Mouse (Mus musculus): ENCODE measurements at regions not wholly inside any gene's neighbourhood (a gene's known extent, or its start where the extent isn't known, plus 50 kb on each side); places are given as distances from the start of the nearest gene placed in this dataset.
A peak's percentile ranks its signal among the peaks of the same experiment; 100 is the strongest.

GRCm38 (mm10) chr9:43930476-43930875 lies 112.7 kb upstream of the Thy1 start:
- DNase-seq (ENCODE audit: low spot score) = no peak

DNA sequence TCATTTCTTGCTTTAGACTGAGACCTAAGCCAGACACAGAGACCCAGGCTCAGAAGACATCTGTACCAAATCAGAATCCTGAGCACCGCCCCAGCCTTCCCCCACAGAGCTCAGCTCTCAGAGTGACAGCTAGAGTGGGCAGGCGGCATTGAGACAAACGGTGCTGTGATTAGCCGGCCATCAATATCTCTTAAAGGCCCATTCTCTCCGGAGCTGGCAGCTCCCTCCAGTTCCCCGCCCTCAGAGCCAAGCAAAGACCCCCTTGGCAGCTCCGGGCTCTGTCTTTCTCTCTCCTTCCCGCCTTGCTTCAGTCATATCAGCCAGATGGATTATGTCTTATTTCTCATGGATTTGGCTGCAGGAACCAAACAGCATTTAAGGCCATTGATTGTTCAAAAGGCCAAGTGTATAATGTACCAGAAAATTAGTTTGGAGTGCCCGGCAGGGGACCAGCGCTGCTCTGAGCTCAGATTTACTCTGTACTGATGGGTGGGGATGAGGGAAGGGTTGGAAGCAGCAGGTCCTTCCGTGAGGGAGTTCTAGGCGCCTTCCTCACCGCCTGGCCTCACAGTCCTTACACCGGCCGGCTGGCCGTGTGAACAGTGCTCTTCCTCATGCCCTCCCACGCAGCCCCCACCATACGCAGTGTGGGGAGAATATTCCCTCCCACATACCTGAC lies 109.0 kb upstream of the Thy1 start:
- DNase-seq (ENCODE audit: low spot score) = no peak

DNA sequence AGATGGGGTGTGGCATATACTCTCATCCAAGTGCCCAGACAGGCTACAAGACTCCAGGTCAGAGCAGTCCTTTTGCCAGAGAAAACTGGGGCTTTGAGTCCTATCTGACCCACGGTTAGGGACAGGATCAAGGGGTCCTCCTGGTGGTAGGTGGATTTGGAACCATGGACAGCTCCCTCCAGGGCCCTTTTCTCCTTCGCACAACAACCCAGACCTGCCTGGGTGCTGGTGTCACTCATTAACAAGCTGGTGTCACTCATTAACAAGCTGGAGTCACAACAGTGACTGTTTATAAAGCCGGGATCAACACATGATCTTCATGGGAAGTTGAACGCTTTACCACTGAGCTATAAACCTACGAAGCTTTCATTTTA lies 108.5 kb upstream of the Thy1 start:
- DNase-seq (ENCODE audit: low spot score) = no peak

GRCm38 (mm10) chr9:43939336-43939735 lies 103.8 kb upstream of the Thy1 start:
- no peak for DNase-seq (ENCODE audit: low spot score)

GRCm38 (mm10) chr9:43942147-43942546 lies 101.0 kb upstream of the Thy1 start:
- DNase-seq (ENCODE audit: low spot score) = no peak

DNA sequence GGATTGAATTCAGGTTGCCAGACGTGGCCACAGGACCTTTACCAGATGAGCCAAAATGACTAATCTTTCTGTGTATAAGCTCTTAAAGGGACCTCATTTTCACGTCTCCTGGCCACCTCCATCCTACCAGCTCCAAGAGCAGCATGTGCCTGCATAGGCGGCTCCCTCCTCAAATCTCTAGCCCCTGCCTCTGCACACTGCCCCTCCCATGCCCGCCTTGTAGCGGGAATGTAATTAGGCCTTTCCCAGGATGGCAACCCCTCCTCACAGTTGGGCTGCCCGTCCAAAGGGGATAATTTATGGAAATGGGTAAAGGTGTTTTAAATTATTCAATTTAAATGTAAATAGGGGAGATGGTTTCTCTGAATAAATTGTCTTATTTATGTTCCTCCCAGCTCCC lies 99.7 kb upstream of the Thy1 start:
- no peak for DNase-seq (ENCODE audit: low spot score)

- peak; percentile 68 for DNase-seq (ENCODE audit: low spot score)
These were observed 98.1 kb upstream of the Thy1 start for GRCm38 (mm10) chr9:43944816-43945741.

GRCm38 (mm10) chr9:43945997-43946649 lies 97.1 kb upstream of the Thy1 start:
- no peak for DNase-seq (ENCODE audit: low spot score)

DNA sequence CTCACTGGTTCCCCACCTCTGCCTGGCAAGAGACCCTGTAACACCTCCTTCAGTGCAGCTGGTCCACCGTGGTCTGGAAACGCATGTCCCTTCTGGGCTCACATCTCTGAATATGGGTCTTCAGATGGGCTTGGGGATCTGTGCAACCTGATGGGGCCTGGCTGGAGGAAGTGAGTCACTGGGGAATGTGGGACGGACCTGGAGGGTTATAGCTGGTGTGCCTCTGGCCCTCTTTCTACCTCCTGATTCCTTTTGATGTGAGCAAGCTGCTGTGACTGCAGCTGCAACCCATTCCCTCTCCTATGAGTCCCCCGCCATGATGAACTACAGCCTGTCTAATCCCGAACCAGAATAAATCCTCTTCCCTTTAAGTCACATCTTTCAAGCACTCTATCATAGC lies 96.1 kb upstream of the Thy1 start:
- DNase-seq (ENCODE audit: low spot score) = no peak

GRCm38 (mm10) chr9:43947490-43948150 lies 95.6 kb upstream of the Thy1 start:
- DNase-seq (ENCODE audit: low spot score) = no peak

GRCm38 (mm10) chr9:43953128-43953527 lies 90.1 kb upstream of the Thy1 start:
- DNase-seq (ENCODE audit: low spot score) = peak; percentile 28

DNA sequence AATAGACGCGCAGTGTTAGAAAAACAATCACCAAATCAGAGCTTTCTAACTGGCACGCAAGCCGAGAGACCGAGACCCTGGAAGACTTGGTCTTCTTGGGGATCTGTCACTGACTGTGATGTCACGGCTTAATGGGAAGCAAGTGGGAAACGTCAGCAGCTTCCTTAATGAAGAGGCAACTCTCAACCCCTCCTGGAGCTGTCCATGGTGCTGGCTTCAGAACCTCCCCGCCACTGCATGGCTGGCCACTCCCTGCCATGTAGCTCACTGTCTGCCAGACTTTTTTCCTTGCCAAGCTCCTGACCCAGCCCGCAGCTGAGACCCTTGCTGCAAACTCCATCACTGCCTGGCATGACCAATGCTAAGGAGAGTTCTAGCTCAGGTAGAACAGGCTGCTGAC lies 83.6 kb upstream of the Thy1 start:
- peak; percentile 60 for DNase-seq (ENCODE audit: low spot score)

- no peak for DNase-seq (ENCODE audit: low spot score)
These were observed 81.8 kb upstream of the Thy1 start for GRCm38 (mm10) chr9:43961431-43961830.

DNA sequence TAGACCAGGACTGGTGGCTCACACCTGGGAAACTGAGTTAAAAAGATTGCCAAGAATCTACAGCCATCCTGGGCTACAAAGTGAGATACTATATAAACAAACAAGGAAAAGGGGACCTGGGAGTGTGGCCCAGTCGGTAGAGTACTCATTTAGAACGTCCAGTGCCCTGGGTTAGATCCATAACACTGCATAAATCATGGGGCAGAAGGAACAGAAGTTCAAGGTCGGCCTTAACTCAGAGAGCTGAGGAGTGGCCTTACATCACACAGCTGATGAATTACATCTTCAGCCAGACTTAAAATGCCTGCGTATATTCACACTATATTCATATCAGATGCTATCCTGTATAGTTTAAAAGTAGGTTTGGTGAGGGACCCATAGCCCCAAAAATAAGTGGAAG lies 78.0 kb upstream of the Thy1 start:
- no peak for DNase-seq (ENCODE audit: low spot score)

DNA sequence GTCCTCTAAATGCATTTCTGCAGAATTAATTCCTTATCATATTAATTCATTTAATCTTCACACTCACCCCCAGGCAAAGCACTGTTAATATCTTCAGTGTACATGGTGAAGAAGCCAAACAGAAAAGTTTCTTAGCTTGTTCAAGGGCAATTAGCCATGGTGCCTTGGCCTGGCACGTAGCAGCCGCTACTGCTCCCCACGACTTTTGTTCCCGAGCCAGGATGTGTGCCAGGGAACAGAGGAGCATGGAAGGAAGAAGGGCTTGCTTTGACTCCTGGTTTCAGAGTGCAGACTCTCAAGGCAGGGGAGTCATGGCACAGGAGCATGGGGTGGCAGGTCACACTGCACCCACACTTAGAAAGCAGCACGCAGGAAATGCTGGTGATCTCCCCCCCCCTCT lies 77.4 kb upstream of the Thy1 start:
- no peak for DNase-seq (ENCODE audit: low spot score)

DNA sequence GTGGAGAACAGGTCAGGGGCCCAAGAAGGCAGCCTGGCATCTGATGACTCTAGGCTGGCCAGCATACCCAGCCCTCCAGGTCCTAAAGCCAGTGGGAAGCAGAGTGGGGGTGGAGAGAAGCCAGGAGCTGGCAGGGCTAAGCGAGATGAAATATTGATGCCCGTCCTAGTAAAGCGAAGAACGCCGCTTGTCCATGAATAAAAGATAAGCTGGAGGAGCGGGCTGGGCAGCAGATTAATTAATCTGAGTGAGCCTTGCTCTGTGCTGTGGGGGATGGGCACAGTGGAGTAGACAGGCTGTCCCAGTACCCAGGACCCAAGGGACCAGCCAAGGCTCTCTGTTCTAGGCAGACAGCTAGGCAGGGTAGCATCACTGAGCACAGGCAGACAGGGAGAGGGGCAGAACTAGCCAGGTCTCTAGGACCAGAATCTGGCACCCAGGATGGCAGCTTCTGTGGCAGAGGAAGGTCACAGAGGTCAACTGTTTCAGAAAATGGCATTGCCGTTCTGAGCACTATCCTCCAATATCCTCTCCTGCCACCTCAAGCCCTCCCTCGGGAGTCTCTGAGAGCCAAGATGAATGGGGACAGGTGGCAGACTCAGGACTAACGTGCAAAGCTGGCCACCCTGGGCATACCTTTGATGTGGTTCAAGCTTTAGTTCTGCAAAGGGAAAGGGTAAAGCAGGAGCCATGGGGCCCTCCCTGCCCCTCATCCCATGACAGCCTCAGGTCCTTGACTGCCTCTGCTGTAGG lies 73.0 kb upstream of the Thy1 start:
- DNase-seq (ENCODE audit: low spot score) = no peak

DNA sequence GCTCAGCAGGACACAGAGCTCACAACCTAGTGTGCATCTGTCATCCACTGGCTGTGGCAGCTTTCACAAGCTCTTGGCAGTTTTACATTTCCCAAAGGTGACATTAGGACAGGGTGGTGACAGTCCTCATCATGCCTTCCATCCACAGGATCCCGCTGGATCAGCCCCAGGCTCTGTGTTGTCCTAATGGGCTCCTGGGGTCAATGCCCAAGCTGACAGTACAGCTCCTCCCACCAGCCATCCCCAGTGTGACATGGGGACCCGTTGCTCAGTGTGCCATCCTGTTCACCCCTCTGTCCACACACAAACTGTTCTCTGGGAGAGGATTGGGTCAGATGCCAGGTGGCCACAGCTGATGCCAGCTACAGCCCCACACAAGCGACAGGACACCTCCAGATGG lies 72.3 kb upstream of the Thy1 start:
- DNase-seq (ENCODE audit: low spot score) = no peak

- peak; percentile 84 for DNase-seq (ENCODE audit: low spot score)
These were observed 70.9 kb upstream of the Thy1 start for GRCm38 (mm10) chr9:43972290-43972689.

DNA sequence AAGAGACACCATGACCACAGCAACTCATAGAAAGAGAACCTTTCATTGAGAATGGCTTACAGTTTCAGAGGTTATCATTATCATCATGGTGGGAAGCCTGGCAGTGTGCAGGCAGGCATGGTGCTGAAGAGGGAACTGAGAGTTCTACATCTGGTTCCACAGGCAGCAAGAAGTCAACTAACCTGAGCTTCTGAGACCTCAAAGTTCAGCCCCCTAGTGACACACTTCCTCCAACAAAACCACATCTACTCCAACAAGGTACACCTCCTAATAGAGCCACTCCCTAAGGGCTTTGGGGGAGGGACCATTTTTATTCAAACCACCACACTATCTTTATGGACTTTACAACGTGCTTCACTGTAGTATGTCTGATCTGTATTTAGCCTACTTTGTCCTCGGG lies 67.8 kb upstream of the Thy1 start:
- no peak for DNase-seq (ENCODE audit: low spot score)

DNA sequence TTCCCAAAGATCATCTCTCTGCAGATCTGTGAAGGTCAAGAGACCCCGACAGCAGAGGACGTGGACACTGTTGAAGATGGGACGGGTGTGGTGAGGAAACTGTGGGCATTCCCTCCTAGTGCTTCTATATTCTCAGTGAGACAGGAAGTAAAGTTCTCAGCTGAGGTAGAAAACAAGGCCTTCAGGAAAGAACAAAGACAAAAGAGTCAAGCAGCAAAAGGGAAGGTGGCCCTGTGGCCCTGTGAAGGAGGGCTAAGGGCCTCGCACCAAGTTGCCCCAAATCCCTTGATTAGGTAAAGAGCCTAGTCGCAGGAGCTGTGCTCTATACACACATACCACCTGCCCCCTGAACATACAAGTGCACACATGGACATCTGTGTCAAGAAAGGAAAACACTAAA lies 66.8 kb upstream of the Thy1 start:
- DNase-seq (ENCODE audit: low spot score) = no peak

DNA sequence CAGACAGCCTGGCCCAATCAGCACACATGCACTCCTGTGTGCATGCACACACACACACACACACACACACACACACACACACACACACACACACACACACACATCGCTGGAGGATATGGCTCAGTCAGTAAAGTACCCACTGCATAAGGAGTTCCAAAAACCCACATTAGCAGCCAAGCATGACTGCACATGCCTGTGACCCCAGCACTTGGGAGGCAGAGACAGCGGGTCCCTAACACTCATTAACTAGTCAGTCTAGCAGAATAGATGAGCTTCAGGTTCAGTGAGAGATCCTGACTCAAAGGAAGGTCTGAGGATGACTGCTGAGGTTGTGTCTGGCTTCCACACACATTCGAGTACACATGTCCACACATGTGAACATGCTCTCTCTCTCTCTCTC lies 65.4 kb upstream of the Thy1 start:
- no peak for DNase-seq (ENCODE audit: low spot score)

DNA sequence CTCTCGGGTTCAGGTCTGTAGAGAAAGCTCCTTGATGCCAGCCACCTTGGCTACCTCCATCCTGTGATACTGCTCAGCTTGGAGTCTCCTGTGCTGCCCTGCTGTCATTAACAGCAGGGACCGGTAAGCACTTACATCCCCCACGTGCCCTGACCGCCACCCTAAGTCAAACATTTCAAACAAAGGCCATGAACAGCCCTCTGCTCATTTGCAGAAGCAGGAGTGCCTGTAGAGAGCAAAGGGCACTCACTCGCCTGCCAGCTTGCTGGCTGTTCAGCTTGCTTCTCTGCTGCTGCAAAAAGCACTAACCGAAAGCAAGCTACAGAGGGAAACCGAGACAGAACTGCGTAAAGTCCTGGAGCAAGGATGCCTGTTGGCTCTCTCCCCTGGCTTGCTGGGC lies 61.8 kb upstream of the Thy1 start:
- peak; percentile 55 for DNase-seq (ENCODE audit: low spot score)

Measured in adipocyte (in vitro differentiated cells).